Mouse (Mus musculus) heart, postnatal 0 days (tissue): Measurements from ENCODE around the gene Hc.

Experiments
- CTCF ChIP-seq: IDR thresholded peaks from 2 replicates; pipeline ENCODE4 v1.5.1; 2016; ENCODE audit warnings: antibody characterized with exemption, control low read depth, low read depth
- EP300 ChIP-seq: IDR thresholded peaks from 2 replicates; pipeline ENCODE4 v1.6.1; 2016; ENCODE audit warnings: antibody characterized with exemption, low read depth

DNA sequence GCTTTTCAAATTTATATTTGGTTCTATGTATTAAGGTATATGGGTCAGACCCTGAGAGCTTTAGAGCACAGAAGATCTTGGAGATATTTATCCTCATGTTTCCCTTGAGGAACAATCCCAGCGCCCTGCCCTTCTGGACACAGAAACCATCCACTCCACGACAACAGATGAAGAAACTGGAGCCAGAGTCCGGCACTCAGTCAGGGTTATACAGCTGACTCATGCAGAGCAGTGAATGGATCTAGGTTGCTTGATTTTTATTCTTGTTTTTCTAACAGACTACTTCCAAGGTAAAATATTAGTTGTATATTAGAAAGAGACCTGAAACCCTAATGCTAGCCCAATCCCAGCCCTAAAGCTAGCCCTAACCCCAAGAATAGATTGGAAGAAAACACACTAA, 69.3 kb downstream of the Hc start:
- TF ChIP-seq CTCF (no peak), EP300 (no peak)
